Mouse (Mus musculus) embryo, embryonic 10.5 days (tissue): ENCODE data around the gene Tex35.

Experiments
- DNase-seq: peaks from one replicate; pipeline ENCODE4 v3.0.0-alpha.2; 2015; ENCODE audit warnings: low spot score

Gene Tex35

GRCm38 (mm10) chr1:157049886-157050285 is 58.6 kb downstream of the Tex35 start:
- no peak for DNase-seq
